Mouse (Mus musculus): Measurements from ENCODE around the gene Atp13a2.
A peak's percentile ranks its signal among the peaks of the same experiment; 100 is the strongest.

The Atp13a2 gene

GRCm38 (mm10) chr4:140961467-140962206 lies 25.0 kb upstream of the Atp13a2 start:
- DNase-seq (ENCODE audit: low spot score in 2 of 2): no peak

DNA sequence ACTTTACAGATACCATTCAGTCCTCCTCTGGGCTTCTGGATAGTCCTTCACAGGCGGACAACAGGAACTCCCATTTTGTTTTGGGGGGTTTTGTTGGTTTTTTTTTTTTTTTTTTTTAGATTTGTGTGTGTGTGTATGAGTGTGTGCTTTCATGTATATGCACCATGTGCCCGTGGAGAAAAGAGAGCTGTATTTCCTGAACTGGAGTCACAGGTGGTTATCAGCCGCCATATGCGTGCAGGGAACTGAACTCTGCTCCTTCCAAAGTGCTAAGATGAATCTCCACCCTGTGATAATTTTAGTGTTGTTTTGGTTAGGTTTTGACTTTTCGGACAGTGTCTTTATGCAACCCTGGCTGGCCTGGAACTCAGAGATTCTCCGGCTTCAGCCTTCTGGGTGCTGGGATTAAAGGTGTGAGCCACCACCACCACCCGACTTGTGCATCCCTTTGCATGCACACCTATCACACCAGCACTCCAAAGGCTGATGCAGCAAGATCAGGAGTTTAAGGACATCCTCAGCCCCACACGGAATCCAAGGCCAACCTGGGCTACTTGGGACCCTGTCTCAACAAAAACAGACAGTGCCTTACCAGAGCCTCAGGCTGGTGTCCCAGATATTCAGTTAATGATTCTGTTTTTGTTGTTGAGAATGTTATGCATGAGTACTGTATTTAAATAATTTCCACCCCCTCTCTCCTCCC lies 24.3 kb upstream of the Atp13a2 start:
- no peak for DNase-seq (ENCODE audit: low spot score in 2 of 2)

DNA sequence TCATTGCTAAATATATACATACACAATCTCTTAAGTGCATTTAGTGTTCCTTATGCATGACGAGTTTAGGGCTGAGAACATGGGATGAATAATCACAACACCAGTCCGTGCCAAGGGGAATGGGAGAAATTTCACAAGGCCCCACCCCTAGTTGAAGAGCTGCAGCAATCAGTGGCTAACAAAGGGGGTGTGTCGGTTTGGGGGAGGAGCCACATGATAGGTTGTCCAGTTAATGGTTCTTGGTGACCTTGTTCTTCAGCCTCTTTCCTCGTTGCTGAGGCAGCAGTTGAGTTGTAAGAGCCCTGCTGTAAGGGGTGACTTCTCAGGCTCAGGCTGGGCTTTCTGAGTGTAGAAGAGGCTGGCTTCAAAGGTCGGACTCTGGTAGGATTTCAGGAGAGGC lies 23.7 kb upstream of the Atp13a2 start:
- no peak for DNase-seq (ENCODE audit: low spot score in 2 of 2)

DNA sequence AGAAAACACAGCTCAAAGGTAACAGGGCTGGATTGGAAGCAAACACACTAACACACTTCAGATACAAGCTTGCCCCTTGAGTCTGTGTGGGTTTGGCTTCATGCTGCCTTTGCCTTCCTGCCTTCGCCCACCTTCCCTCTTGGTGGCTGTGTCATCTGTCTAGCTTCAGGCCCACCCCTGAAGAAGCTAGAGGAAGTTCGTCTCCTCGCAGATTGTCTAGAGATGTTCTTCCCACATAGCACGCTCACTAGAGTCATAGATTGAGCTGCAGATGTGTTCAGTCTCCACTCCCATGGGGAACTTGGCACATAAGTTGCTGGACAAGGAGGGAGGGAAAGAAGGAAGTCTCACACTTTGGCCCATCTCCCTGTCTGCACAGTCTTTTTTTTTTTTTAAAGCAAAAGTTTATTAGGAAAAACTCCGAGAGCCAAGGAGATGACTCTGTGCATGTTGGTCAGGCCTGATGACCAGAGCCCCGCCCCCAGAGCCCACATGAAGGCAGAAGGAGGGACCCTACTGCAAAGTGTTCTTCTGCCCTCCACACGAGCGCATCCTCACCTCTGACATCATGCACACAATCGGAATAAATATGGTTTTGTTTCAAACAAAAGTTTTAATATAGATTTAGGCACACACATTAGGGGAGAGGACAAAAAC lies 22.6 kb upstream of the Atp13a2 start:
- no peak for DNase-seq (ENCODE audit: low spot score in 2 of 2)

- peak in 1 of 2 experiments; percentile 77 for DNase-seq (ENCODE audit: low spot score in 2 of 2)
Measured at GRCm38 (mm10) chr4:140964620-140965019, 22.1 kb upstream of the Atp13a2 start.

- DNase-seq (ENCODE audit: low spot score in 2 of 2): no peak
Measured at GRCm38 (mm10) chr4:140967386-140968159, 19.1 kb upstream of the Atp13a2 start.

GRCm38 (mm10) chr4:140971691-140972090 lies 15.0 kb upstream of the Atp13a2 start:
- DNase-seq (ENCODE audit: low spot score in 2 of 2): no peak

- DNase-seq (ENCODE audit: low spot score in 2 of 2): no peak
Measured at GRCm38 (mm10) chr4:140974408-140974807, 12.3 kb upstream of the Atp13a2 start.

GRCm38 (mm10) chr4:140975356-140975755 lies 11.3 kb upstream of the Atp13a2 start:
- no peak for DNase-seq (ENCODE audit: low spot score in 2 of 2)

- no peak for DNase-seq (ENCODE audit: low spot score in 2 of 2)
Measured at GRCm38 (mm10) chr4:140977278-140977677, 9.4 kb upstream of the Atp13a2 start.

- no peak for DNase-seq (ENCODE audit: low spot score in 2 of 2)
Measured at GRCm38 (mm10) chr4:140977886-140978692, 8.6 kb upstream of the Atp13a2 start.

DNA sequence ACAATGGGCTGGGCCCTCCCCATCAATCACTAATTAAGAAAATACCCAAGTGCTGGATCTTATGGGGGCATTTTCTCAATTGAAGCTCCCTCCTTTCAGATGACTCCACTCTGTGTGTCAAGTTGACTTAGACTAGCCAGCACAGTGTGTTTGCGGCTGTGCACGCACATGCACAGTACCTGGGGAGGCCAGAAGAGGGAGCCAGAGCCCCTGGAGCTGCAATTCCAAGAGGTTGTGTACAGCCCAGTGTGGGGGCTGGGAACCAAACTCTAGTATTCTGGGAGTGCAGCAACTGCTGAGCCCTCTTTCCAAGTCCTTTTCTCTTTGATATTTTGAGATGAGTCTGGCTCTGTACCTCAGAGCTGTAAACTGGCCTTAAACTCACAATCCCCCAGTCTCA lies 5.1 kb upstream of the Atp13a2 start:
- no peak for DNase-seq (ENCODE audit: low spot score in 2 of 2)

DNA sequence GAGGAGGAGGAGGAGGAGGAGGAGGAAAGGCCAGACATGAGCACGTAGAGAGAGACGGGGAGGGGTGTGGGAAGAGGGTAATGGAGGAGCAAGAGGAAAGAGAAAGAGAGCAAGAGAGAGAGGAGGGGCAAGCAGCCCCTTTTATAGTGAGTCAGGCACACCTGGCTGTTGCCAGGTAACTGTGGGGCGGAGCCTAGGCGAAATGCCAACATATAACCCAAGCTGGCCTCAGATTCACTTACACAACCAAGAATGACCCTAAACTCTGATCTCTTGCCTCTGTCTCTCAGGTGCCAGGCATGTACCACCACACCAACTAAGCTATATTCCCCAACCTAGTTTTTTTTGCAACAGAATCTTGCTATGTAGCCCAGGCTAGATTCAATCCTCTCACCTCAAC lies 3.9 kb upstream of the Atp13a2 start:
- no peak for DNase-seq (ENCODE audit: low spot score in 2 of 2)

- peak in 1 of 2 experiments; percentile 52 for DNase-seq (ENCODE audit: low spot score in 2 of 2)
Measured at GRCm38 (mm10) chr4:140983442-140983841, 3.2 kb upstream of the Atp13a2 start.

GRCm38 (mm10) chr4:140984544-140984943 lies 2.1 kb upstream of the Atp13a2 start:
- DNase-seq (ENCODE audit: low spot score in 2 of 2): no peak

DNA sequence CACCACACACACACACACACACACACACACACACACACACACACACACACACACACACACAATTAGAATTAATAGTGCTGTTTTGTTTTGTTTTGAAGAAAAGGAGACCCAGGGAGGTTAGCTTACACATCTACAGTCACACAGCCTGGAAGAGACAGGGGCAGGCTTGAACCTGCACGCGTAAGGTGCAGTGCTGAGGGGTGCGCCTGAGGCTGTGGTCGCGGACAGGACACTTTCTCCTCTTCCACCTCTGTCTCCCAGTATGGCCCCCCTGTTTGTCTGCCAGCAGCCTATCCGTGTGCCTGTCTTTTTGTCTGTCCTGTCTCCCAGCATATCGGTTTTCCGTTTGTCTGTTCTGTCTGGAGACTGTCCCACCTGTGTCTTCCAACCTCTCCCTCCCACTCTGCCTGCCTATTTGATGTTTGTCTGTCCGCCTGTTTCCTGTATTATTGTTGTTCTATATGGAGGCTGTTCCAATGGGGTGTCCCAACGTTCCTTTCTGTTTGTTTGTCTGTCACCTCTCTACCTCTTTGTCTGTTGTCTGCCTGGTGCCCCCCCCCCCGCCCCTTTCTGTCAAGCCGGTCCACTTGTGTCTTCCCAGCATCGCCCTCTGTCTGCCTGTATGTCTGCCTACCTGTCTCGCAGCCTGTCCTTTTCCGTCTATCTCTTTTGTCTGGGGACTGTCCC lies 506 bp upstream of the Atp13a2 start:
- no peak for DNase-seq (ENCODE audit: low spot score in 2 of 2)

DNA sequence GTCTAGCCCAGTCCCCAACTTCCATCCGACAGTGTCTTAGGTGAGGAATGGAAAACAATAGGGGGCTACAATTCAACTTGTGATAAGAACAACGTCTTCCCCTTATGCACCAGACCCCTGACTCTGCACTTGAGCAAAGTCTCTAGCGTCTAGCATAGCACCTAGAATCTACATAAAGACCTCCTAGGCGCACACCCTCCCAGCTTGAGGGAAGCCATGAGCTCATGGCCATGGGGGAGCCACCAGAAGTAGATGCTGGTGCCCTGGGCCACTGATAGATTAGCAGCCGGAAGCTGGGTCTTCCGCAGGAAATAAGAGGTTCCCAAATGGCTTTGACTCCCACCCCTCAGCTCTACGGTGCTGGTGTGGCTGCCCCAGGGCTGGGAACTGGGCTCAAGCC lies 803 bp downstream of the Atp13a2 start:
- DNase-seq (ENCODE audit: low spot score in 2 of 2): no peak

- DNase-seq (ENCODE audit: low spot score in 2 of 2): no peak
Measured at GRCm38 (mm10) chr4:140988706-140989290, 2.1 kb downstream of the Atp13a2 start.

- no peak for DNase-seq (ENCODE audit: low spot score in 2 of 2)
Measured at GRCm38 (mm10) chr4:140989447-140989846, 2.8 kb downstream of the Atp13a2 start.

DNA sequence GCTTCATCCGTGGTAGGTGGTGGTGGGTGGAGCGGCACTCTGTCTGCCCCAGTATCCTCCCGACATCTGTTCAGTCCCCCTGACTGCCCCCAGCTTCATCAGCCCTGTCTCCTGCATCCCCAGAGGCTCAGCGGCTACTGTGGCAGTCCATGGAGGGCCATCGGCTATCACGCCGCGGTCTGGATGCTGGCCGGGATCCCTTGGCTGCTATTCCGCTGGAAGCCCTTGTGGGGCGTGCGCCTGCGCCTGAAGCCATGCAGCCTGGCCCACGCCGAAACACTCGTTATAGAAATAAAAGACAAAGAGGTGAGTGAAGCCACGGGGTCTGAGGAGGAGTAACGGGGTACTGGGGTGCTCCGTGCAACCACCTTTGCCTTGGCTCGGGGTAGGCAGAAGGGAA lies 5.5 kb downstream of the Atp13a2 start:
- no peak for DNase-seq (ENCODE audit: low spot score in 2 of 2)
